Mouse (Mus musculus) heart, postnatal 0 days (tissue): ENCODE data around the gene Map3k7cl.

Experiments used
- CTCF ChIP-seq: IDR thresholded peaks from 2 replicates; pipeline ENCODE4 v1.5.1; 2016; ENCODE audit warnings: antibody characterized with exemption, control low read depth, low read depth
- EP300 ChIP-seq: IDR thresholded peaks from 2 replicates; pipeline ENCODE4 v1.6.1; 2016; ENCODE audit warnings: antibody characterized with exemption, low read depth

DNA sequence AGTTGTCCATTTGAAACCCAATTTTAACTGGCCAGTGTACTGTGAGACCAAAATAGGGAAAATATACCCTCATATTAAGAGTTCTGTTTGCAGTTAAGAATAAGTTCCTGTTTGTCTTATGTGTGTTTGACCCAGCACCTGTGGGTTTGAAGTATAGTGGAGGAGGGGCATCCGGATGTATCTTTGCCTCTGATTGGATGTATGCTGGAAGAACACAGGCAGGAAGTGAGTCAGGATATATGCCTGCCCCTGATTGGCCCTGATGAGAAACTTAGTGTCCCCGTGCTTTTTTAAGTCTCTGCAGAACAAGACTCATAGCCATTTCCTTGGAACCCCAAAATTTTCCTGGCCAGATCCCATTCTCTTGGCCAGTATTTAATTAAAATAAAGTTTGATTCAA is 51.8 kb downstream of the Map3k7cl start:
- TF ChIP-seq CTCF (no peak), EP300 (no peak)
